Mouse (Mus musculus) embryonic facial prominence, embryonic 10.5 days (tissue): ENCODE data around the gene Myo5c. TPM values are rescaled to one million over a fixed set of nuclear protein-coding genes. Genes with fewer than 3 reads are reported as not detected.

Source experiments
- DNase-seq: peaks from one replicate; pipeline ENCODE4 v3.0.0-alpha.2; 2017; ENCODE audit warnings: low spot score
- H3K27ac ChIP-seq: fragments of 300-500 bp; sonication (generic); replicated peaks from 2 replicates; pipeline ENCODE4 v1.5.1; 2016; ENCODE audit warnings: mild to moderate bottlenecking
- H3K27me3 ChIP-seq: fragments of 300-500 bp; sonication (generic); replicated peaks from 2 replicates; pipeline ENCODE4 v1.6.1; 2016; ENCODE audit warnings: low read depth, mild to moderate bottlenecking; ENCODE audit not compliant: poor library complexity, severe bottlenecking
- H3K36me3 ChIP-seq: fragments of 300-500 bp; sonication (generic); replicated peaks from 2 replicates; pipeline ENCODE4 v1.6.1; 2016; ENCODE audit warnings: mild to moderate bottlenecking, moderate library complexity
- H3K4me1 ChIP-seq: fragments of 300-500 bp; sonication (generic); 2 replicates; pipeline ENCODE4 v1.6.1; 2016
- H3K4me3 ChIP-seq: fragments of 300-500 bp; sonication (generic); 2 replicates; pipeline ENCODE4 v1.5.1; 2016; ENCODE audit warnings: mild to moderate bottlenecking, moderate library complexity
- H3K9me3 ChIP-seq: fragments of 300-500 bp; sonication (generic); 2 replicates; pipeline ENCODE4 v1.6.1; 2016; ENCODE audit warnings: mild to moderate bottlenecking
- WGBS: fragments of 180-500 bp; shearing (Covaris S2); methylation state at CpG from one replicate; pipeline ENCODE4 v1.1.7; 2016; 5-methylcytosine and 5-hydroxymethylcytosine counted together
- polyA plus RNA-seq: library from polyadenylated mRNA; unstranded; fragments of >200 nt; fragmentation: Nextera tagmentation; extraction: Ambion mirVana; gene quantifications from 2 replicates; pipeline ENCODE4 v1.2.1, GENCODE M21; 2016

Myo5c gene
- polyA plus RNA-seq, 1 experiment from 2014 or later = 1.3 TPM

GRCm38 (mm10) chr9:75319365-75319764, 87.5 kb downstream of the Myo5c start:
- WGBS = 66% methylated on average over 3 of the region's 3 CpGs
- H3K4me3 ChIP-seq = no peak overlapping the region

GRCm38 (mm10) chr9:75322099-75322885, 90.5 kb downstream of the Myo5c start:
- Histone ChIP-seq H3K27ac (no peak overlapping the region), H3K4me3 (no peak overlapping the region), H3K9me3 (no peaks in the 10 kb centered on the region), H3K27me3 (no peaks in the 10 kb centered on the region), H3K36me3 (peaks cover 5% of the 10 kb centered on the region; the same call in 1 of the 2 replicates), H3K4me1 (peaks cover 9% of the 10 kb centered on the region)
- no peak for DNase-seq
- 81% methylated on average over 13 of the region's 13 CpGs for WGBS

More at GRCm38 (mm10) chr9:75319365-75319764, 87.5 kb downstream of the Myo5c start:
- no peaks in the 10 kb centered on the region for H3K27me3 ChIP-seq
- H3K27ac ChIP-seq = peak overlapping the region; percentile 30; the same call in 1 of the 2 replicates
- peak; percentile 24 for DNase-seq
- H3K4me1 ChIP-seq = peaks cover 23% of the 10 kb centered on the region
- H3K36me3 ChIP-seq = no peaks in the 10 kb centered on the region
- no peaks in the 10 kb centered on the region for H3K9me3 ChIP-seq

GRCm38 (mm10) chr9:75328047-75328446, 96.2 kb downstream of the Myo5c start:
- Histone ChIP-seq H3K27me3 (no peaks in the 10 kb centered on the region), H3K9me3 (no peaks in the 10 kb centered on the region), H3K27ac (no peak overlapping the region), H3K36me3 (peaks cover 39% of the 10 kb centered on the region), H3K4me1 (no peaks in the 10 kb centered on the region), H3K4me3 (no peak overlapping the region)
- 94% methylated on average over 3 of the region's 3 CpGs for WGBS
- no peak for DNase-seq

- H3K27me3 ChIP-seq = no peaks in the 10 kb centered on the region
- WGBS = 95% methylated on average over 8 of the region's 8 CpGs
- H3K36me3 ChIP-seq = peaks cover 54% of the 10 kb centered on the region
- H3K27ac ChIP-seq = no peak overlapping the region
- H3K4me3 ChIP-seq = no peak overlapping the region
- no peak for DNase-seq
- no peaks in the 10 kb centered on the region for H3K4me1 ChIP-seq
- no peaks in the 10 kb centered on the region for H3K9me3 ChIP-seq
Observed at GRCm38 (mm10) chr9:75330821-75331220, 99.0 kb downstream of the Myo5c start.

- Histone ChIP-seq H3K27ac (no peak overlapping the region), H3K4me3 (no peak overlapping the region), H3K9me3 (no peaks in the 10 kb centered on the region), H3K4me1 (no peaks in the 10 kb centered on the region), H3K27me3 (no peaks in the 10 kb centered on the region), H3K36me3 (peaks cover 78% of the 10 kb centered on the region)
- DNase-seq = no peak
- 77% methylated on average over 4 of the region's 4 CpGs for WGBS
Observed at GRCm38 (mm10) chr9:75334440-75334839, 102.6 kb downstream of the Myo5c start.

- H3K4me3 ChIP-seq = no peak overlapping the region
- H3K4me1 ChIP-seq = no peaks in the 10 kb centered on the region
- H3K9me3 ChIP-seq = no peaks in the 10 kb centered on the region
- DNase-seq = no peak
- WGBS = 92% methylated on average over 6 of the region's 6 CpGs
- H3K27me3 ChIP-seq = no peaks in the 10 kb centered on the region
- peaks cover 63% of the 10 kb centered on the region for H3K36me3 ChIP-seq
- H3K27ac ChIP-seq = no peak overlapping the region
Observed at GRCm38 (mm10) chr9:75338016-75338415, 106.2 kb downstream of the Myo5c start.

- Histone ChIP-seq H3K27me3 (no peaks in the 10 kb centered on the region), H3K36me3 (peaks cover 46% of the 10 kb centered on the region), H3K4me1 (no peaks in the 10 kb centered on the region), H3K27ac (no peak overlapping the region), H3K9me3 (no peaks in the 10 kb centered on the region), H3K4me3 (no peak overlapping the region)
- WGBS = 84% methylated on average over 4 of the region's 4 CpGs
- no peak for DNase-seq
Observed at GRCm38 (mm10) chr9:75342433-75342832, 110.6 kb downstream of the Myo5c start.

GRCm38 (mm10) chr9:75347458-75347857, 115.6 kb downstream of the Myo5c start, which contains the start of gene Bcl2l10:
Gene Bcl2l10 (plus strand): TSS chr9:75347758.
- WGBS = 93% methylated on average over 5 of the region's 5 CpGs
- H3K27ac ChIP-seq = no peak within 1 kb of the TSS
- peaks cover 23% of the 10 kb centered on the region for H3K36me3 ChIP-seq
- H3K4me1 ChIP-seq = no peaks in the 10 kb centered on the region
- no peaks in the 10 kb centered on the region for H3K9me3 ChIP-seq
- no peaks in the 10 kb centered on the region for H3K27me3 ChIP-seq
- H3K4me3 ChIP-seq = no peak within 1 kb of the TSS
- no peak for DNase-seq

- no peaks in the 10 kb centered on the region for H3K9me3 ChIP-seq
- no peaks in the 10 kb centered on the region for H3K27me3 ChIP-seq
- H3K36me3 ChIP-seq = peaks cover 23% of the 10 kb centered on the region
Observed at GRCm38 (mm10) chr9:75348066-75348465, 116.2 kb downstream of the Myo5c start.

GRCm38 (mm10) chr9:75348641-75349040, 116.8 kb downstream of the Myo5c start:
- Histone ChIP-seq H3K4me1 (no peaks in the 10 kb centered on the region), H3K36me3 (peaks cover 20% of the 10 kb centered on the region), H3K27me3 (no peaks in the 10 kb centered on the region), H3K27ac (no peak overlapping the region), H3K4me3 (no peak overlapping the region), H3K9me3 (no peaks in the 10 kb centered on the region)
- WGBS = 63% methylated on average over 3 of the region's 3 CpGs
- DNase-seq = no peak

More at GRCm38 (mm10) chr9:75348066-75348465, 116.2 kb downstream of the Myo5c start:
- 92% methylated on average over 17 of the region's 17 CpGs for WGBS
- no peaks in the 10 kb centered on the region for H3K4me1 ChIP-seq
- DNase-seq = no peak
- H3K4me3 ChIP-seq = no peak overlapping the region
- no peak overlapping the region for H3K27ac ChIP-seq

- Histone ChIP-seq H3K4me3 (no peak overlapping the region), H3K4me1 (no peaks in the 10 kb centered on the region), H3K9me3 (no peaks in the 10 kb centered on the region), H3K27me3 (no peaks in the 10 kb centered on the region), H3K27ac (no peak overlapping the region), H3K36me3 (0 out of 2 replicates have a peak, but pooled peaks cover 1% of the 10 kb centered on the region)
- no peak for DNase-seq
- 77% methylated on average over 8 of the region's 8 CpGs for WGBS
Observed at GRCm38 (mm10) chr9:75353094-75353493, 121.3 kb downstream of the Myo5c start.
